Mouse (Mus musculus) natural killer cell, adult 2 months (primary cell): ENCODE data around the gene Mcl1.
"Not testable (repeated sequence)": the region's sequence is repeated elsewhere in the genome, so short reads cannot be mapped to it uniquely, and the experiment has no call there.

Experiments used
- DNase-seq, 2 experiments: peaks; one replicate each; pipeline ENCODE4 v3.0.0; 2022; ENCODE audit warnings: low spot score in 2 of 2

The Mcl1 gene

GRCm38 (mm10) chr3:95685301-95685700 lies 26.7 kb downstream of the Mcl1 start:
- no peak for DNase-seq

DNA sequence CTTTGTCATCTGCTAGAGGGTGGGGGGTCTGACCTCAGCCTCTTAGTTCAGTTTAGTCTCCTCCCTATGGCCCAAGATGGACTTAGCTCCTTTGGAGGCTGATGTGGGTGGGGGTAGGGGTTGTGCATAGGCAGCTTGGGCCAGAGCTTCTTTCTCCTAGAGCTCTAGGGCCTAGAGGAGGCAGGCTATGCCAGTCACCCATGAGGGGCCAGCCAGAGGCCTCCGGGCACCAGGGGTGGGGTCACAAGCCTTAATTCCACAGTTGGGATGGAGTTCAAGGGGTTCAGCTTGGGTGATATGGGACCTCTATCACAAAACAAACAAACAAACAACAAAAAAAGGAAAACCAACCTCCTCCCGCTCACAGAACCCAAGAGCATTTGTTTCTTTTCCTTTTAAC lies 27.1 kb downstream of the Mcl1 start:
- DNase-seq: no peak

- no peak for DNase-seq
These were observed 28.0 kb downstream of the Mcl1 start for GRCm38 (mm10) chr3:95686492-95687167.

DNA sequence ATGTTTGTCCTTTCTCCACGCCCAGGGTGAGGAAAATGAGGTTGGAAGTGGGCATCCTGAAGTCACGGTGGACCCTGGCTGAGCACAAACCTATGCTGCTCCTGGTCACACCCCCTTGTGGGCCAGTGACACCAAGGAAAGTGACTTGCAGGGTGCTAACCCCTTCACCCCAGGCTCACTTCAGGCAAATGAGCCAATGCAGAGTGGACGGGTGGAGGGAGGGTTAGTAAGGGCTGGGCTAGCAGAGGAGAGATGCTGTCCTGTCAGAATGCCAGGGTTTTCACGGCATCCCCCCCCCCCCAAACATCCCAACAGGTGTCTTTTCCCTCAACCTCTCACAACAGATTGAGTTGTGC lies 28.6 kb downstream of the Mcl1 start:
- DNase-seq: no peak

DNA sequence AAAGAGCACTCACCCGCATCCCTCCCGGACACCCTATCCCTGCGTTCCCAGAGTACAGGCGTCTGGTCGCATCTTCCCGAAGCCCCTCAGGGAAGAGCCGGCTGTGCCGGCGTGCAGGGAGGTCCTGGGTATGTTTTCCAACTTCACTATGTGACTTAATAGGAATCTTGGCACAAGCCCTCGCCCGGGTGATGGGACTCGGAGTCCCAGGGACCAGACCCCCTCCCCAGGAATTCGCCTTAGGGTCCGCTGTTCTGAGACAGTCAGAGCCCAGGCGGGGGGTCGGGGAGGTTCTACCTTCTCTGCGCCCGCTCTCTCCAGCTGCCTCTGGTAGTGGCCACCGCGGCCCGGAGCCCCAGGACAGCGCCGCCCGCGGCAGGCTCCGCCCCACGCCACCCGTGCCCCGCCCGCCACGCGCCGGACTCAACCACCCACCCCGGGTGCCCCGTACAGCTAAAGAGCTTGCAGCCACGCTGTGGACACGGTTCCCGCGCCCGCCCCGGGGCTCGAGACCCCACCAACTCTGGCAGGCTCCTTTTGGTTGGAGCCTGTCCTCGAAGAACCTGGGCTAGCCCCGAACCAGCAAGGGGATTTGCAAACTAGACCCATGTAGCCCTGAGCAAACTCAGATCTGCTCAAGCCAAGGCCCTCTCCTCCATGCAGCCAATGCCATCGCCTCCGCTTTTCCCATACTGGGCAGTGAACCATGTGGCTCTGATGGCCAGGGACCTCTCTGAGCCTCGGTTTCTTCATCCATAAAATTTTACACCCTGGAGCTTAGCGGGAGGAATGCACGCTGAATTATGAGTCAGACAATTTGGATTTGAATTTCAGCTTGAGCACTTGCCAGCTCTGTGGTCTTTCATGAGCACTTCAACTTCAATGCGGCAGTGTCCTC lies 29.2 kb downstream of the Mcl1 start, which contains the start of gene Adamtsl4:
Gene Adamtsl4, minus strand, starts transcription at position 394 of the 898 bp plus-strand sequence.
- DNase-seq: peak; percentile 38 to 42

DNA sequence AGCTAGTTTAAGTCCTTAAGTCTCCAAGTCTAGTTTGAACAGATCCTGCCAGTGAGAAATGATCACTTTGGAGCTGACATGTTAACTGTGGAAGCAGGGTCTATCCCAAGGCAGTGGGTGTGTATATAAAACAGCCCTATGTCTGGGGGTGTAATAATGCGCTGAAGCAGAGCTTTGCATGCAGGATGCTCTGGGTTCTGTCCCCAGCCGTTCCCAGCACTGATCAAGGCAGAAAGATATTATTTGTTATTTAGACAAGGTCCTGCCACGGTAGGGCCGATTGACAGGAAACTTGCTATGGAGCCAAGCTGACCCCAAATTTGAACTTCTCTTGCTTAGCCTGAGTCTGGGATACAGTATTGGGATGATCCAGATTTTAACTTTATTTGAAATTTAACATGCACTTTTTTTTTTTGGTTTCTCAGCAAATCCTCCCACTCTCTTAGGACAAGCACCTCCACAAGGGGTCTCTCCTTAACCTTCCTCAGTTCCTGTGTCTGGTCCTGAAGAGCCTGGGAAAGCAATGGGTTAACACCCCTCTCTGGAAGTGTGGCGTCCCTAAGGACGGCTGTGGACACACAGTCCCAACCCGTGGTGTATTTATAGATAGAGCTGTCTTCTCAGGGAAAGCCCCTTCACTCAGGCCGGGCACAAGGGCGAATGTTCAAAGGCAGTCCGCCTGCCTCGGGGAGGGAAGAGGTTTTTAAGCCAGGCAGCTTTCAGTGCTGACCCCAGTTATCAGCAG lies 30.8 kb downstream of the Mcl1 start:
- no peak for DNase-seq

DNA sequence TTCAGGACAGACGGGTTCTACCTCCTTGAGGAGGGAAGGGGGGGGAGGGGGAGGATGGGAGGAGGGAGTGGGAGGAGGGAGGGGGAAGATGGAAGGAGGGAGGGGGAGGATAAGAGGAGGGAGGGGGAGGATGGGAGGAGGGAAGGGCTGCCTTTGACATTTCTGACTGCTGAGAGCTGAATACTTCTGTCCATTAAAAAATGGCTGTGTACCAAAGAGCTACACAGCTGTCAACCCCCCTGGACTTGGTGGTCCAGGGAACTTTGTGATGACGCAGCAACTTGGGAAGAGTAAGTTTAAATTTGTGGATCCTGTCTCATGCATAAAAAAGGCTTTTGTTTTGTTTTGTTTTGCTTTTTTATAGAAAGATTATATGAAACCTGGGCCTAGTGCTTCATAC lies 31.4 kb downstream of the Mcl1 start:
- no peak for DNase-seq

DNA sequence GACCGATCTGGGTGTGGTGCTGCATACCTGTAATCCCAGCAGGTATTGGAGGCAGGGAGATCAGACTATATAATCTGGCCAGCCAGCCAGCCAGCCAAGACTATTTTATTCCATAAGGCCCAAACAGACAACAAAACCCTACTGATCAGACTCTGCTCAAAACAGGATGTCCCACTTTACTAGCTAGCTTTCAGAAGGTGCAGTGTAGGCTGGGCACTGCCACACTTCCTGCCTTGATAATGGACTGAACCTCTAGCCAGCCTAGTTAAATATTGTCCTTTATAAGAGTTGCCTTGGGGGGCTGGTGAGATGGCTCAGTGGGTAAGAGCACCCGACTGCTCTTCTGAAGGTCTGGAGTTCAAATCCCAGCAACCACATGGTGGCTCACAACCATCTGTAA lies 32.0 kb downstream of the Mcl1 start:
- not testable (repeated sequence) for DNase-seq

DNA sequence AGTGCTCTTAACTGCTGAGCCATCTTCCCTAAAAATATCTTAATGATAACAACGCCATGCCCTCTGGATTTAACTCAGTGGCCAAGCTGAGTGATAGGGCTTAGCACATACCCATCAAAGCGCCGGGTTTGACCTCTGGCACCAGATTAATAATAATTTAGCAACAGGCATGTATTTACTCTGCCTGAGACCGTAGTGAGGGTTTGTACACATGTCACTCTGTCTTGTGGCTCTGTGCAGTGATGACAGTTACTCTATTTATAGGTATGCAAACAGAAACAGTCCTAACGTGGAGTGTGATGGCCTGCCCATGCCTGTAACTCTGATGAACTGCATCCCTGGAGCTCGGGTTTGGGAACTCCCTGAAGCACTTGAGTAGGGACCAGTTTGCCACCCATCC lies 34.1 kb downstream of the Mcl1 start:
- DNase-seq: no peak

- no peak for DNase-seq
These were observed 35.5 kb downstream of the Mcl1 start for GRCm38 (mm10) chr3:95693821-95694807.

DNA sequence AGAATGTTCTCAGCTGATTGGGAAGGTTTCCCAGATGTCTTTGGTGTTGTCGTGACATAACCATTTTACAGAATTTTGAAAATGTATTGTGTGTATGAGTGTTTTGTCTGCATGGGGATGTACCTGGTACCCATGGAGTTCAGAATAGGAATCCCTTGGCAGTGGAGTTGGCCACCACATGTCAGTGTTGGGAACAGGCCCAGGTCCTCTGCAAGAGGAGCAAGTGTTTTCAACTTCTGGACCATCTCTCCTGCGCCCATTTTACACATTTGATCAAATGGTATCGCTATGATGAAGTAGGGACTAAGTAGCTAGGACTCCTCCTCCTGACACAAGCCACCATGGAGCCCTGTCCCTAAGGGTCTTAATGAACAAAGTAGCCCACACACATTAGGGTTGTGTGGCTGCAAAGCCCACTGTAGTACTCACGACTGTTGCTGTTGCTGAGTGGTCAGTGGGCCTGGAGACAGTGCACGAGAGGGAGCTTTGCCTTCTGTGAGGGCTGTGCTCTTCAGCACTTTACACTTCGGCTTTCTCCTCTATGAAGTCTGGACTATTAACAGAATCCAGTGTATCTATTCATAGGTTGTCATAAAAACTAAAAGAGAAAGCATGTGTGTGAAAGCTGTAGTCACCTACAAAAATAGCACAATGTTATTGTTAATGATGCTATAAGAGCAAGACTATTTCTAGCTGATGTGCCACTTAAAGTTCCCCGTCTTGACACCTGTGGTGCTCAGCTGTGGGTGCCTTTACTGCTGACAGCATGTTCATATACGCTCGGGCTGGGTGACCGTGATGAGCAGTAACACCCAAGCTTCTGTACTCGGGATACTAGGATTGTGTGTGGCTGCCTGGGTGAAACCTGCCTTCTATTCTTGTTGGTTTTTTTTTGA lies 36.5 kb downstream of the Mcl1 start:
- DNase-seq: no peak

GRCm38 (mm10) chr3:95695796-95696195 lies 37.2 kb downstream of the Mcl1 start:
- DNase-seq: no peak

DNA sequence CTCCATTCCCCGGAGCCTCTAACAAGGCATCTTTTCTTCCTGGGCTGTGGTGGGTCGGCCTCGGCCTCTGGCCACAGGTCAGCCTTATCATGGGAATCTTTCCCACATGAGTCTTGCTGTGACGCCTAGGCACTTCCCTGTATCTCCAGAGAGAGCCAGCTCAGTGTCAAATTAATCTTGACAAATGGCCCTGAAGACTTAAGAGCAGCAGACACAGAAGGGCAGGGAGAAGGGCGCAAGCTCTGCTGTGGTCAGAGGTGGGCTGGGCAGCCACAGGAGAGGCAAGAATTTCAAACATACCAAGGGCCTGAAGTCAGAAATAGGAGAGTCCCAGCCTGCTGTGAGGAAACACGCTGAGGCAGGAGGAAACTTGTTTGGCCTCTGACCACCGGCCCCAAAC lies 37.8 kb downstream of the Mcl1 start:
- DNase-seq: no peak

DNA sequence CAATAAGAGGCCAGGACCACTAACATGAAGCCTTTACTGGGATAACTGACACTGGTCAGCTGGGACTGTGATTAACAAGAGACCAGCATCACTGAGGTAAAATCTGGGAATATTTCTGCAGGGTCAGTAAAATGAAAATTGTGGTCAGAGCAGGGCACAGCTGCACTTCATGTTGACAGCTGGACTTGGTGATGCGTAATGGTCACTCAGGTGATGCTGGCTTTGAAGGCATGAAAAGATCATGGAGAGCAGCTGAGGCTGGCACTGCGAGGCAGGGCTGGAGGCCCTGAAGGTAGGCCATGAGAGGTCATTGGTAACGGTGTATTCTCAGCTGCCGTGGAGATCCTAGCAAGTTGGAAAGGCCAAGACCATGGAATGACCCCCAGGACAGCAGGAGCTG lies 39.7 kb downstream of the Mcl1 start:
- no peak for DNase-seq

DNA sequence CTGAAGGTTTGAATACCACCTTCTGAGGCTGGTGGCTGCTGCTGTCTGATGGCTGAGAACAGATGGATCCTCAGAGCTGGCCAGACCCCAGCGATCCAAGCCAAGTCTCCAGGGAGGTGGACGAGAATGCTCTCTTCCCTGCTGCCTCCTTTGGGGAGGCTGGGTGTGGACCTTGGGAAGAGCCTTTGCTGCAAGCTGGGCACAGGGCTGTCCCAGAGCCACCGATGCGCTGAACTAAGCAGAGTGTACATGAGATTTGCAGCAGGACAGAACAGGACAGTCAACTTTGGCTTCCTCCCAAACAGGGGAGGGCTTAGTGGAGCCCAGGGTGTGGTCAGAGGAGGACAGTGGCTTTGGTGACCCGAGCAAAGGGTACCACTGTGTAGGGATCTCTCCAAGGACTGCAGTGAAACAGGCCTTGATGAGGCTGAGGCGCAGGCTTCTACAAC lies 41.7 kb downstream of the Mcl1 start:
- DNase-seq: no peak

GRCm38 (mm10) chr3:95701085-95701484 lies 42.5 kb downstream of the Mcl1 start:
- no peak for DNase-seq

GRCm38 (mm10) chr3:95701877-95702540 lies 43.4 kb downstream of the Mcl1 start:
- no peak for DNase-seq

DNA sequence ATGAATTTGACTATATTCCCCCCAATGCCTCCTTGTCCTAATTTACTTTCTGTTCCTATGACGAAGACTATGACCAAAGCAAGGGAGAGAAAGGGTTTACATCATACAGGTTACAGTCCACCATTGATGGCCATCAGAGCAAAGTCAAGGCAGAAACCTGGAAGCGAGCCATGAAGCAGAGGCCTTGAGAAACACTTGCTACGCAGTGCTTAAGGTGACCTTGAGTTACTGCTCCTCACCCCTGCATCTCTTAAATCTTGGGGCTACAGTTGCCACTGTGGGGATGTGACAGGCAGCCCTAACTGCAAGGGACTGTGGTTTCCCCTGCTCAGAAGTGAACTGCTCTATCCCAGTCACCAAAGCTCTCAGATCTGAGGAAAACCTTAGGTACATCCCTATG lies 44.7 kb downstream of the Mcl1 start:
- no peak for DNase-seq

DNA sequence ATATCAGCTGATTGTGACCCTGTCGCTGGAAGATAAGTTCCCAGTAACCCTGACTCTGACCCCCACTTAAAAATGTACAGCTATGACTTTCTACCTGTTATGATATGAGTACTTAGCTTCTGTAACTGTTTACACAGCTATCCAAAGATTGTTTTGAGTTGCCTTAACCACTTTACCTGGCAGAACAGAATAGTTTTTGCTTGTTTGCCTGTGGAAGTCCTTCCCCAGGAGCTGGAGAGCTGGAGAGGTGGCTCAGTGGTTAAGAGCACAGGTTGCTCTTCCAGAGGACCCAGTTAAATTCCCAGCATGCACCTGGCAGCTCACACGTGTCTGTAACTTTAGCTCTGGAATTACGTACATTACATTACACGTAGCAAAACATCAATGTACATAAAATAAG lies 46.0 kb downstream of the Mcl1 start:
- DNase-seq: no peak

- DNase-seq: no peak
These were observed 47.7 kb downstream of the Mcl1 start for GRCm38 (mm10) chr3:95706273-95706672.
